Mouse (Mus musculus) spleen, adult 2 months (tissue): ENCODE results near the gene Zfp618. TPM values are rescaled to one million over a fixed set of nuclear protein-coding genes. Genes with fewer than 3 reads are reported as not detected.

ENCODE experiments used
- DNase-seq, 2 experiments: peaks; one replicate each; pipeline versions ENCODE4 v3.0.0 to v3.0.0-alpha.2; 2012 to 2021; ENCODE audit warnings: low spot score in 2 of 2, low read depth in 1 of 2
- H3K27ac ChIP-seq: fragments of 200-500 bp; 2 replicates; pipeline ENCODE4 v1.5.1; 2012; ENCODE audit warnings: low read length, inconsistent platforms; ENCODE audit not compliant: insufficient read depth
- H3K27me3 ChIP-seq: fragments of 200-500 bp; 2 replicates; pipeline ENCODE4 v1.6.1; 2012; ENCODE audit warnings: mild to moderate bottlenecking, moderate library complexity, low read length, inconsistent platforms; ENCODE audit not compliant: control insufficient read depth, insufficient read depth
- H3K36me3 ChIP-seq: fragments of 200-500 bp; 2 replicates; pipeline ENCODE4 v1.6.1; 2012; ENCODE audit warnings: mild to moderate bottlenecking, low read length, inconsistent platforms; ENCODE audit not compliant: control insufficient read depth, insufficient read depth
- H3K4me1 ChIP-seq: fragments of 200-500 bp; 2 replicates; pipeline ENCODE4 v1.6.1; 2011; ENCODE audit warnings: inconsistent platforms; ENCODE audit not compliant: control insufficient read depth, insufficient read depth, insufficient read length
- H3K4me3 ChIP-seq: fragments of 200-500 bp; 2 replicates; pipeline ENCODE4 v1.5.1; 2011; ENCODE audit warnings: mild to moderate bottlenecking, inconsistent platforms; ENCODE audit not compliant: insufficient read depth, insufficient read length; ENCODE audit errors: extremely low read depth
- CTCF ChIP-seq: fragments of 200-500 bp; IDR thresholded peaks from 2 replicates; pipeline ENCODE4 v1.5.1; 2011; ENCODE audit warnings: mild to moderate bottlenecking, inconsistent platforms; ENCODE audit not compliant: insufficient read depth, insufficient read length, insufficient replicate concordance; ENCODE audit errors: extremely low read depth
- POLR2A ChIP-seq: fragments of 200-500 bp; IDR thresholded peaks from 2 replicates; pipeline ENCODE4 v1.6.1; 2011; ENCODE audit warnings: low read depth, low read length, inconsistent platforms
- WGBS: fragments of 180-500 bp; shearing (Covaris S2); methylation state at CpG from one replicate; pipeline ENCODE4 v1.1.7; 2018; 5-methylcytosine and 5-hydroxymethylcytosine counted together
- polyA plus RNA-seq: library from polyadenylated mRNA; depleted of rRNA; stranded (reverse); fragments of >200 nt; gene quantifications from 2 replicates; pipeline ENCODE4 v1.2.3, GENCODE M21; 2012; rRNA removed

Zfp618 gene
- 1.4 TPM in 2 replicates for polyA plus RNA-seq

GRCm38 (mm10) chr4:62965497-62966302 lies at the start of gene Zfp618:
TSS of gene Zfp618 (plus strand) at chr4:62965573.
- Histone ChIP-seq H3K4me1 (peaks cover 3% of the 10 kb centered on the region), H3K36me3 (no peaks in the 10 kb centered on the region), H3K27me3 (peaks cover 9% of the 10 kb centered on the region), H3K4me3 (peak within 1 kb of the TSS; percentile 51), H3K27ac (no peak within 1 kb of the TSS)
- TF ChIP-seq POLR2A: no peak
- no peak for TF ChIP-seq CTCF
- WGBS: 3% methylated on average over 72 of the region's 86 CpGs
- DNase-seq: no peak

- no peak for TF ChIP-seq CTCF
- TF ChIP-seq POLR2A: no peak
- no peak for DNase-seq
- WGBS: 92% methylated on average over 8 of the region's 8 CpGs
- H3K4me1 ChIP-seq: no peaks in the 10 kb centered on the region
- H3K27ac ChIP-seq: no peak overlapping the region
- no peak overlapping the region for H3K4me3 ChIP-seq
- H3K27me3 ChIP-seq: no peaks in the 10 kb centered on the region
- H3K36me3 ChIP-seq: no peaks in the 10 kb centered on the region
These were observed 48.3 kb upstream of the Zfp618 start for GRCm38 (mm10) chr4:62917056-62917455.

- 82% methylated on average over 4 of the region's 4 CpGs for WGBS
- no peaks in the 10 kb centered on the region for H3K27me3 ChIP-seq
- no peak for DNase-seq
- H3K4me3 ChIP-seq: no peak overlapping the region
- no peak overlapping the region for H3K27ac ChIP-seq
- H3K36me3 ChIP-seq: no peaks in the 10 kb centered on the region
- TF ChIP-seq CTCF (no peak), POLR2A (no peak)
- no peaks in the 10 kb centered on the region for H3K4me1 ChIP-seq
These were observed 31.6 kb upstream of the Zfp618 start for GRCm38 (mm10) chr4:62933798-62934197.

- Histone ChIP-seq H3K4me1 (no peaks in the 10 kb centered on the region), H3K27ac (no peak overlapping the region), H3K36me3 (no peaks in the 10 kb centered on the region), H3K27me3 (no peaks in the 10 kb centered on the region), H3K4me3 (no peak overlapping the region)
- TF ChIP-seq CTCF: no peak
- no peak for TF ChIP-seq POLR2A
- 89% methylated on average over 11 of the region's 11 CpGs for WGBS
- no peak for DNase-seq
These were observed 29.7 kb upstream of the Zfp618 start for GRCm38 (mm10) chr4:62935589-62936218.

GRCm38 (mm10) chr4:62941961-62942892 lies 23.1 kb upstream of the Zfp618 start:
- TF ChIP-seq POLR2A: no peak
- TF ChIP-seq CTCF: no peak
- DNase-seq: no peak
- Histone ChIP-seq H3K27me3 (no peaks in the 10 kb centered on the region), H3K36me3 (no peaks in the 10 kb centered on the region), H3K4me1 (no peaks in the 10 kb centered on the region), H3K27ac (no peak overlapping the region), H3K4me3 (no peak overlapping the region)
- 78% methylated on average over 14 of the region's 14 CpGs for WGBS

- no peak overlapping the region for H3K4me3 ChIP-seq
These were observed 21.0 kb upstream of the Zfp618 start for GRCm38 (mm10) chr4:62944326-62944879.

More at GRCm38 (mm10) chr4:62944326-62944879, 21.0 kb upstream of the Zfp618 start:
- H3K36me3 ChIP-seq: no peaks in the 10 kb centered on the region
- 60% methylated on average over 4 of the region's 4 CpGs for WGBS
- H3K27me3 ChIP-seq: no peaks in the 10 kb centered on the region
- no peaks in the 10 kb centered on the region for H3K4me1 ChIP-seq
- TF ChIP-seq CTCF (no peak), POLR2A (no peak)
- no peak for DNase-seq
- H3K27ac ChIP-seq: no peak overlapping the region
